Mouse (Mus musculus): ENCODE results near the gene Ppp1r9a. TPM values are rescaled to one million over a fixed set of nuclear protein-coding genes. Genes with fewer than 3 reads are reported as not detected.

Gene Ppp1r9a
- total and polyA plus RNA-seq, 3 experiments, result 4.6 to 11.8 (median 10.9) TPM

DNA sequence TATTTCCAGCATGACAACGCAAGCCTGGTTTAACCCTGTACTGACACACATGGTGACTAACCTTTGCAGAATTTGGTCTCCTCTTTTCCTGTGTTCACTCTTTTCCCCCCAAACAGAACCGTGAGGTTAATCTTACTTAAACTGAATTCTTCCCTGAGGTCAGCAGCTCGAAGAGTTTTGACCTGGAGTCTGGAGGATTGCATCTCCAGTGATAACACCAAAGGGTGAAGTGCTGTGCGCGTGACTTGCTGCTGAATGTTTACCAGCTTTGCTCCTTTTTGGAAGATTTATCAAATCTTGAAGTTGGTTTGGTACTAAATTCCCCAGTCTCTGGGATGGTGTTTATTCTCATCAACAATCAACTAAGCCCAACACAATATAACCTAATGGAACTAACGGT is 252.1 kb downstream of the Ppp1r9a start:
- 91% methylated on average over 6 of the region's 6 CpGs for whole genome bisulfite sequencing
- TF ChIP-seq POLR2A (IDR thresholded peaks at IDR 0.05; ENCODE audit: insufficient read depth, low read depth, low read length) (no peak), CTCF (IDR thresholded peaks at IDR 0.05) (no peak), EP300 (IDR thresholded peaks at IDR 0.05; ENCODE audit: insufficient read depth, low read depth, low read length) (no peak)
- no peak overlapping the region for H3K9ac ChIP-seq (ENCODE audit: low read depth, low read length)
- H3K4me3 ChIP-seq, result no peak overlapping the region
- peaks cover 4% of the 10 kb centered on the region; the same call in 1 of the 2 replicates for H3K36me3 ChIP-seq (ENCODE audit: control insufficient read depth, insufficient read depth, low read length)
- no peaks in the 10 kb centered on the region for H3K79me2 ChIP-seq (replicated peaks; ENCODE audit: control insufficient read depth, insufficient read depth, low read length)
- H3K4me1 ChIP-seq (ENCODE audit: control insufficient read depth, insufficient read depth, low read length), result no peaks in the 10 kb centered on the region; the same call in 1 of the 2 replicates
- DNase-seq, result no peak
- H3K27me3 ChIP-seq (ENCODE audit: control insufficient read depth, insufficient read depth, low read length), result no peaks in the 10 kb centered on the region
- intact Hi-C loops (cut with DNase I), result no loop called here
- H3K27ac ChIP-seq, result no peak overlapping the region

- Histone ChIP-seq H3K27me3 (ENCODE audit: control insufficient read depth, insufficient read depth, low read length) (no peaks in the 10 kb centered on the region), H3K27ac (no peak overlapping the region), H3K36me3 (ENCODE audit: control insufficient read depth, insufficient read depth, low read length) (peaks cover 4% of the 10 kb centered on the region; the same call in 1 of the 2 replicates), H3K79me2 (replicated peaks; ENCODE audit: control insufficient read depth, insufficient read depth, low read length) (no peaks in the 10 kb centered on the region), H3K4me1 (ENCODE audit: control insufficient read depth, insufficient read depth, low read length) (no peaks in the 10 kb centered on the region; the same call in 1 of the 2 replicates), H3K4me3 (no peak overlapping the region), H3K9ac (ENCODE audit: low read depth, low read length) (no peak overlapping the region)
- DNase-seq, result no peak
- 92% methylated on average over 1 of the region's 1 CpGs for WGBS
- TF ChIP-seq EP300 (IDR thresholded peaks at IDR 0.05; ENCODE audit: insufficient read depth, low read depth, low read length) (no peak), CTCF (IDR thresholded peaks at IDR 0.05) (no peak), POLR2A (IDR thresholded peaks at IDR 0.05; ENCODE audit: insufficient read depth, low read depth, low read length) (no peak)
- intact Hi-C loops (cut with DNase I), result no loop called here
These were observed 252.7 kb downstream of the Ppp1r9a start for GRCm38 (mm10) chr6:5155313-5155927.

DNA sequence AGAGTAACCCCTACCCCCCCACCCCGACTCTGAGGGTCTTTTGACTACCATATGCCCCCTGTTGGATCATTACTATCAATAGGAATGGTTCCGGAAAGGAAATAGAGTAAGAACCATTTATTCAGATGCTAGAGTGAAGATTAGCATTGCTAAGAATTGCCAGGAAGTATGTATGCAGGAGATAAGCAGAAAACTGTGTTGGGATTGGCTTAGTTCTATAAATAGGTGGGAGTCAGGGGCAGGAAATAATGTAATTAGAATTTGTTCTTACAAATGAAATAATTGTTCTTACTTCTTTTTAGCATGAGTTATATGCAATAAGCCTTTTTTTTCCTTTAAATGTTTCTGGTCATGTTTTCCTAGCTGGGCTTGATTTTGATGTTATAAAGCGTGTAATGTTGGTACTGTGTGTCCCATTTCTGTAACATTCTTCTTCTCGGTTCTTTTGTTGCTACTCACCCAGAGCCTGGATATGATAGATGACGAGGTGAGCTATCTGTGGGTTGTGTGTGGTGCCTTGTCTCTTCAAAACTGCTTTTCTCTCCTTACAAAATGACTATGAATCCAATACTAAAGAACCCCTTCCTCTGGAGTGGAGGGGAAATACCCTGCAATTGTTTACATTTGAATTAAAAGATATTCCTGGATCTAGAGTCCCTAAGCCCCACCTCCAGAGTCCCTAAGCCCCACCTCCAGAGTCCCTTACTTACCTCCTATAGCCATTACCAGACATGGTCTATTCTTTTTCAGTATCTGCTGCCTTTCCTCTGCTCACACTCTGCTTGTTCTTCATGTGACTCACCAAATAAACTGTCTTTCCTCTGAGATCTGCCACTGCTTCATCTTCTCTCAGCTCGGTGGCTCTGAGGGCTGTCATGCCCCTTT is 254.1 kb downstream of the Ppp1r9a start:
- intact Hi-C loops (cut with DNase I), result no loop called here
- Histone ChIP-seq H3K27me3 (ENCODE audit: control insufficient read depth, insufficient read depth, low read length) (no peaks in the 10 kb centered on the region), H3K4me3 (no peak overlapping the region), H3K4me1 (ENCODE audit: control insufficient read depth, insufficient read depth, low read length) (no peaks in the 10 kb centered on the region; the same call in 1 of the 2 replicates), H3K79me2 (replicated peaks; ENCODE audit: control insufficient read depth, insufficient read depth, low read length) (no peaks in the 10 kb centered on the region), H3K9ac (ENCODE audit: low read depth, low read length) (no peak overlapping the region), H3K36me3 (ENCODE audit: control insufficient read depth, insufficient read depth, low read length) (peaks cover 4% of the 10 kb centered on the region; the same call in 1 of the 2 replicates), H3K27ac (no peak overlapping the region)
- no peak for DNase-seq
- 45% methylated on average over 6 of the region's 6 CpGs for whole genome bisulfite sequencing
- TF ChIP-seq CTCF (IDR thresholded peaks at IDR 0.05) (no peak), EP300 (IDR thresholded peaks at IDR 0.05; ENCODE audit: insufficient read depth, low read depth, low read length) (no peak), POLR2A (IDR thresholded peaks at IDR 0.05; ENCODE audit: insufficient read depth, low read depth, low read length) (no peak)

GRCm38 (mm10) chr6:5159385-5159791 is 256.7 kb downstream of the Ppp1r9a start:
- TF ChIP-seq POLR2A (IDR thresholded peaks at IDR 0.05; ENCODE audit: insufficient read depth, low read depth, low read length) (no peak), CTCF (IDR thresholded peaks at IDR 0.05) (no peak), EP300 (IDR thresholded peaks at IDR 0.05; ENCODE audit: insufficient read depth, low read depth, low read length) (no peak)
- intact Hi-C loops (cut with DNase I), result no loop called here
- Histone ChIP-seq H3K36me3 (ENCODE audit: control insufficient read depth, insufficient read depth, low read length) (peaks cover 2% of the 10 kb centered on the region; the same call in 1 of the 2 replicates), H3K9ac (ENCODE audit: low read depth, low read length) (no peak overlapping the region), H3K27ac (no peak overlapping the region), H3K4me1 (ENCODE audit: control insufficient read depth, insufficient read depth, low read length) (no peaks in the 10 kb centered on the region), H3K79me2 (replicated peaks; ENCODE audit: control insufficient read depth, insufficient read depth, low read length) (no peaks in the 10 kb centered on the region), H3K27me3 (ENCODE audit: control insufficient read depth, insufficient read depth, low read length) (no peaks in the 10 kb centered on the region), H3K4me3 (no peak overlapping the region)
- DNase-seq, result peak in 1 of 2 experiments; percentile 10
- WGBS, result 37% methylated on average over 7 of the region's 7 CpGs

DNA sequence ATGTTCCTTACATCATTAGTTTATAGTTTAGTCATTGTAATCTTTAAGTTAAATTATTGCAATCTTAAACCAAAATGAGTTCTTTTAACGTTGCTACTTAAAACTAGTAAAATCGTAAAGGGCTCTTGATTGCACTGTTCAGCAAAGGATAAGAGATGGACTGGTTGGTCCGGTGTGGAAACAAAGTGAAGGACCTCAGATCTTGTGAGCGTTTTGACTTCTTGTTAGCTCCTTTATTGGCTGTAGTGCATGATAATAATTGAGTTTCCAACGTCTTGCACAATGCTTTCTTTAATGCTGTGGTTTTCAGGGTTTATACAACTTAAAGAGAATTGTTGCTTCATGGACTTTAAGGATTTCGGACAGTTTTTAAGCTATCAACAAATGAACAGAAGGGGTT is 259.3 kb downstream of the Ppp1r9a start:
- Histone ChIP-seq H3K4me1 (ENCODE audit: control insufficient read depth, insufficient read depth, low read length) (no peaks in the 10 kb centered on the region; the same call in 1 of the 2 replicates), H3K4me3 (no peak overlapping the region), H3K9ac (ENCODE audit: low read depth, low read length) (no peak overlapping the region), H3K27me3 (ENCODE audit: control insufficient read depth, insufficient read depth, low read length) (no peaks in the 10 kb centered on the region), H3K27ac (no peak overlapping the region), H3K79me2 (replicated peaks; ENCODE audit: control insufficient read depth, insufficient read depth, low read length) (no peaks in the 10 kb centered on the region), H3K36me3 (ENCODE audit: control insufficient read depth, insufficient read depth, low read length) (peaks cover 2% of the 10 kb centered on the region; the same call in 1 of the 2 replicates)
- 89% methylated on average over 6 of the region's 6 CpGs for WGBS
- DNase-seq, result no peak
- intact Hi-C loops (cut with DNase I), result no loop called here
- TF ChIP-seq EP300 (IDR thresholded peaks at IDR 0.05; ENCODE audit: insufficient read depth, low read depth, low read length), result no peak
- TF ChIP-seq POLR2A (IDR thresholded peaks at IDR 0.05; ENCODE audit: insufficient read depth, low read depth, low read length), result no peak
- no peak for TF ChIP-seq CTCF (IDR thresholded peaks at IDR 0.05)
